Mouse (Mus musculus) thymus, postnatal 36 days (tissue): ENCODE data around the gene Htr5b.
A peak's percentile ranks its signal among the peaks of the same experiment; 100 is the strongest.

Source experiments
- DNase-seq, 2 experiments: peaks; one replicate each; pipeline ENCODE4 v3.0.0; 2022; ENCODE audit warnings: mixed read lengths in 2 of 2

Gene Htr5b

DNA sequence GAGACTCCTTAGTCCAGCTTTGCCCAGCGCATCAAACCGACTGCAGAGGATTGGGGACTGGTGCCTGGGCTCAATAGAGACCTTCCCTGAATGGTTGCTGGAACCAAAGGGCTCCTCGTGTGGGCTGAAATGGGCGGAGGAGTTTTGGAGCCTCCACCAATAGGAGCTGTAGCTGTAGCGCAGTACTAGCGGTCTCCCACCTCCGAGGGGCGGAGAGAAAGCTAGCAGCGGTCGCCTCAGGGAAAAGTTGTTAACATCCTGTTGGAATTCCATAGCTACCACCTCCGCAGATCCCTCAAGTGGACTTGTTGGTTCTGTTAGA, at the start of gene Htr5b:
Gene Htr5b, minus strand, starts transcription at position 67 of the 322 bp plus-strand sequence.
- no peak for DNase-seq

DNA sequence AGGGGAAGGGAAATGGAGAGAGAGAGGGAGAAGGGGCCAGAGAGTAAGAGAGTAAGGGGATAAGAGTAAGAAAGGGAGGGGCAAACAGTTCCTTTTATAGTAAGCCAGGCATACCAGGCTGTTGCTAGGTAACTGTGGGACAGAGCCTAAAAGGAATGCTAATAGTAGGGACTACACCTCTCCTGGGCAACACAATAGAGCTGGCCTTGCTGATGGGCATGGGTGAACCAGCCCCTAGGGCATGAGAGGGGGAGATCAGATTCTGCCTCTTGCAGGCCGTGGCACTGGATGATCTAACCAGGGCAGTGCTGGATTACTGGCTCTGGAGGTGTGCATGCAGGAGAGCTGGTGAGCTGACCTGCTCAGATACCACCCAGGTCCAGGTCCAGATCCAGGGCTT, 49.2 kb upstream of the Htr5b start:
- no peak for DNase-seq

DNA sequence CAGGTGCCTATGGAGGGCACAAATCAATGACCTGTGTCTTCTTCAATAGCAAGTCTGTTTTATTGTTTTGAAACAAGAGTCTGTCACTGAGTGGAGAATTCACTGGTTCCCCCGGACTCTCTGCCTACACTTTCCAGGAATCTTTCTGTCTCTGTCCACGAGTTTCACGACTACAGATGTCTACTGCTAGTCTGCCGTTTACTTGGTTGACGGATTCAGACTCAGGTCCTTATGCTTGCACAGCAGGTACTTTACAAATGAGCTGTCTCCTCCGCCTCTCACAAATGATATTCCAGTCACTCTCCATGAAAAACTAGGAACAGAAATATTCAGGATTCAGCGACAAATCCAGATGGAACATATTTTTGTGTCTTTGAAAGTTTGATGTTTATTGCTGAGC, 42.3 kb upstream of the Htr5b start:
- DNase-seq = no peak

DNA sequence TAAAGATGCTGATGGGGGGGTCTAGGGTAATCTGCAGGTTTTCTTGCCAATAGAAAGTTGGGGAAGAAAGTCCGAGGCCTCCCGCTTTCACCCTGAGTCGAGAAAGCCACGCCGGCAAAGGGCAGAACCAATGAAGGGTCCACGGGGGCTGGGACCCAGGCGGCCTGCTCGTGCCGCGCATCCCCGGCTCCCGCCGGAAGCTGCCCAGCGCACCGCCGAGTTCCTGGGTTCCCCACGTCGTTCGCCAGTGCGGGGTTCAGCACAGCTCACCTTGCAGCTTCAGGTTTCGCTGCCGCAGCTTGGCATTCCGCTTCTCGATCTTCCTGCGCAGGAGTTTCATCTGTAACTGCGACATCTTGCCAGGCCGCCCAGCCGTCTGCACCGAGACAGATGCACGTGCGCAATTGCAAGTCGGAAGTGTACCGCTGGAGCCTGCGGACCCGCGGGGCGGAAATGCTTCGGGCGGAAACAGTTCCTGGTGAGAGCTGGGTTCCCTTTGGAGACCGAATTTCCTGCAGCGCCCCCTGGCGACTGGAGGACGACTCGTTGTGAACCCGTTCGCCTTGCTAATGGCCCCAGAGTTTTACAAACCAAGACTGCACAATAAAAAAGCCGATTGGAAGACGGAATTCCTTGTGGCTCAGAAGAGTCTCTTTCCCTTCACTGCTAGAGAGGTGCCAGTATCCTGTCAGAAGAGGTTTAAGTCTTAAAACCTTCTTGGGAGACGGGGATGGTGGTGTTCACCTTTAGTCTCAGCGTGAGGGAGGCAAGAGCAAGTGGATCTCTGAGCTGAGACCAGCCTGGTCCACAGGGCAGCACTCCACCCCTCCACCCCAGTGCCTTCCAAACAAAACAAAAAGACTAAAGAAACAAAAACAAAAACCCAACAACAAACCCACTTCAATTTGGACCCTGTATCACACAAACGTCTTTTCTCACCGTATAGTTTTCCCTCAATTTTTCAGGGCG, 39.5 kb upstream of the Htr5b start, which contains the start of gene Ddx18:
Gene Ddx18, minus strand, starts transcription at position 469 of the 969 bp plus-strand sequence.
- peak; percentile 92 to 96 for DNase-seq

DNA sequence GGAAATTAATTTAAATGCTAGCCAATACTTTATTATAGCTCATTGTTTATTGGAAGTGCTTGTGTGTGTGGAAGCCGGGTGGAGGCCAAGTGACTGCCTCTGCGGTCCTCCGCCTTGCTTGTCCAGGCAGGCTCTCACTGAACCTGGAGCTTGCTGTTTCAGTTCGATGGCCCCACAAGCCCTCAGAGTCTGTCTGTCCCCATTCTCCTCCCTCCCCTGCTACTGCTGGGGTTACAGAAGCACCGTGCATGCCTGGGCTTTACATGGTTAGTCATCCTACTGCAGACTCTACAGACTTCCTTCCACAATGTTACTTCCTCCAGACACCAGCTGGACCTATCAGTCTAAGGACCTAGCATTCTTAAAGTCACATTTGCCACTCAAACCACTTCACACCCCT, 29.6 kb upstream of the Htr5b start:
- DNase-seq = no peak

DNA sequence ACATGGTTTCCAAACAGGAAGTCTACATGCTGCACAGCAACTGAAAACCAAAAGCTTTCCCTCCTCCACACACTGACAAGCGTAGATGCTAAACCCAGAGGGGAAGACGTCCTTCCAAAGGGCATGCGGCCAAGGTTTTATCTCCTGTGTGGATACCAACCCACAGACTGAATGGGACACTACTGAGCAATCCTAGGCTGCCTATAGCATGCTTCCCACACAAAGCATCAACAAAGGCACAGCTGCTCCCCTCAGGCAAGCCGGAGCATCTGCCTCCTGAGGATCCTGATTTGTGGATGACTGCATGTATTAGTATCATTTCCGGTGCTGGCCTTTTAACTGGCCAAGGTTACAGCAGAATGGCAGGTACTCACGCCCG, 23.2 kb upstream of the Htr5b start:
- no peak for DNase-seq

DNA sequence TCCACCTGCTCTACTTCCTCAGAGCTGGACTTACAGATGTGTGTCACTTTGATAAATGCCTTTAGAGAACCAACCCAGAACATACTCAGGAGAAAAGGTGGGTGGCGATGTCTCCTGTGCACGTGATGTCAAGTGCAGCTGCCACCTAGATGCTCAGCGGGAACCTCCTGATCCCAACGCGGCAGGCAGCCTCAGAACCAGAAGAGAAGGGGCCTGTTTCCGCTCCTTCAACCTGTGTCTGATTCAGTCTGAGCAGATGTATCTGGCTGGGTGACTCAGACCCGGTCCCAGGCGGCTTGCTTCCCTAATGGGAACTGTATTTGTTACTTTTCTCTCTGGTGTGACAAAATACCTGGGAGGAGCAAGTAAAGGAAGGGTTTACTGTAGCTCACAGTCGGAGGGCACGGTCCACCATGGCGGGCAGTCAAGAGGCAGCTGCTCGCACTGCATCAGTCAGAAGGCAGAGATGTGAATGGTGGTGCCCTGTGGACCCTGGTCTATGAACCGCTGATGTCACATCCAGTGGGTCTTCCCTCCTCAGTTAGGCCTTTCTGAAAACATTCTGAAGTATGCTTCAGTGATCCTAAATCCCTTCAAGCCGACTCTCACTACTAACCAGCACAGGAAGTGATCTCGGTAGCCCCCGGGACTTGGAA, 22.7 kb upstream of the Htr5b start:
- no peak for DNase-seq

DNA sequence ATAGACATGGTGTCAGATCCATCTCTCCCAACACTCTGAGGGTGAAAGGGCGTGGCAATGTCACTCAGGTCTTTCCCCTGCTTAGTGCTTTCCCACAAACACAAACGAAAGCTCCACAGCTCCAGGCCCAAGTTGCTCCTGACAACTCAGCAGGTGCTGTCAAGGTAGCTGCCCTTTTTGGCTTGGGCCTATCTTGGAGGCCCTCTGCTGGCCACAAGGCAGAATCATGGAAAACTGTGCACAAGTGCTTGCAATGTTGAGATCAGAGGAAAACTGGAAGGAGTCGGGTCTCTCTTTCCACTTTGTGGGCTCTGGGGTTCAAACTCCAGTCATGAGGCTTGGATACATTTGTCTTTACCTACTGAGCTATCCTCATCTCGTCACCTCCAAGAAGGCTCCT, 21.2 kb upstream of the Htr5b start:
- no peak for DNase-seq

DNA sequence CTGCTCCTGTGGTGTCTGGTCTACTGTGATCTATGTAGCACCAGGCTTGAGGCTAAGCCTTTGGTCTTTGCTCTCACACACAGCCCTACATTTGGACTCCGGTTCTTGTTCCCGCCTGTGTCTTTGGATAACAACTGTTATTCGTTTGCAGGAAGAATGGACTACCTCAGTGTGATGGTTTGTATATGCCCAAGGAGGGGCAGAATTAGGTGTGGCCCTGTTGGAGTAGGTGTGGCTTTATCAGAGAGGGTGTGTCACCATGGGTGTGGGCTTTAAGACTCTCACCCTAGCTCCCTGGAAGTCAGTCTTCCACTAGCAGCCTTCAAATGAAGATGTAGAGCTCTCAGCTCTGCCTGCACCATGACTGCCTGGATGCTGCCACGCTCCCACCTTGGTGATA, 20.4 kb upstream of the Htr5b start:
- no peak for DNase-seq

DNA sequence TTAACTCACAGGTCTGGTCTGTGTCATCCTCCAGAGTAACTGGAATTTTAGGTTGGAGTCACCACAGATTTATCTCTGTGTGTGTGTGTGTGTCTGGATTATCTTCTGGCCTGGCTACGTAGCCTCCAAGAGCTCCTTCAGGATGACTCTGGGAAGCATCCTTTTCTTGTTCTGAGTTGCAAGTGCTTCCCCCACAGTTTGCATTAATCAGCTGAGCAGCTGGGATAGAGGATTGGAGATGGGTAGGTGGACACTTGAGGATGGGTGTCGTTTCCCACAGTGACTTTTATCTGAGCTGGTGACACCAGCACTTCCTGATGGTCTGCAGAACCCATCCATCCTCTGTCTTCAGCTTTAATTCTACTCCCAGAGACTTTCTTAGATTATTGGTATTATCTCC, 18.6 kb upstream of the Htr5b start:
- DNase-seq = no peak

DNA sequence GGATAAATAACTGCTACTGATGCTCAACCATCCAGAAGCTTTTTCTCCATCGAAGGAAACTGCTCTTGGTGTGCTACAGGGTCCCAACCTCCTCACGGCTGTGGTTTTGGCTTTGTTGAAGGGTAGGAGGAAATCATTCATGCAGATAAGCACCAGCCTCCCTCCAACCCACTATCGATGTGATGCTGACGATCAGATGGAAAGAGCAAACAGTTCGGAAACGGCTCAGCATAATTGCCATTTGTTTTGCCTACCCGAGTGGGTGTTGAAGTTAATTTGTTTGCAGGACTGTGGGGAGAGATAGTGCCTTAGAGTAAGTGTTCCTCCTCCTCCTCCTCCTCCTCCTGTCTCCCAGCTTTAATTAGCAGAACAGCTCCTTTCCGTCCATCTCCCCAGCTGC, 12.1 kb upstream of the Htr5b start:
- no peak for DNase-seq

DNA sequence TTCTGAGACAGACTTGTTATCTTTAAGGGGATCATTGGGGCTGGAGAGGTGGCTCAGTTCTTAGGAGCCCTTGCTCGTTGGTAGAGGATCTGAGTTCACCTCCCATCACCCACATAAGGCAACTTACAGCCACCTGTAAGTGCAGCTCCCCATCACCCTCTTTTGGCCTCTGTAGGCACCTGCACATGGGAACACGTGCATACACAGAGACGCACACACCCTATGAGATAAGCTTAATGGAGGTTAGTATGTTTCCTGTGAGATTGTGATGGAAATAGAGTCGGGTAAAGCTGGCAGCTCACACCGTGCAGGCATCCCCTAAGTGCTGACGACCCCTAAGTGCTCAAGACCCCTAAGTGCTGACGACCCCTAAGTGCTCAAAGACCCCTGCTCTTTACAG, 3.2 kb upstream of the Htr5b start:
- no peak for DNase-seq

DNA sequence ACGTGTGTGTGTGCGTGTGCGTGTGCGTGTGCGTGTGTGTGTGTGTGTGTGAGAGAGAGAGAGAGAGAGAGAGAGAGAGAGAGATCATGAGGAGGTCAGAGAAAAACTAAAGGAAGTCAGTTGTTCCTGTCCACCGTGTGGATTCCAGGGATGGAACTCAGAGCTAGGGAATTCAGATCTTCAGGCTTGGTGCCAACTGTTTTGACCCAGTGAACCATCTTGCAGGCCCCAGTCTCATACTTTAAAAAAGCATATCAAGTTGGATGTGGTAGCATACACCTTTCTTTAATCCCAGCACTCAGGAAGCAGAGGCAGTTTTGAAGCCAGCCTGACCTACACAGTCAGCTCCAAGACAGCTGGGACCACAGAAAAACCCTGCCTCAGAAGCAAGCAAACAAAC, 1.0 kb upstream of the Htr5b start:
- no peak for DNase-seq

DNA sequence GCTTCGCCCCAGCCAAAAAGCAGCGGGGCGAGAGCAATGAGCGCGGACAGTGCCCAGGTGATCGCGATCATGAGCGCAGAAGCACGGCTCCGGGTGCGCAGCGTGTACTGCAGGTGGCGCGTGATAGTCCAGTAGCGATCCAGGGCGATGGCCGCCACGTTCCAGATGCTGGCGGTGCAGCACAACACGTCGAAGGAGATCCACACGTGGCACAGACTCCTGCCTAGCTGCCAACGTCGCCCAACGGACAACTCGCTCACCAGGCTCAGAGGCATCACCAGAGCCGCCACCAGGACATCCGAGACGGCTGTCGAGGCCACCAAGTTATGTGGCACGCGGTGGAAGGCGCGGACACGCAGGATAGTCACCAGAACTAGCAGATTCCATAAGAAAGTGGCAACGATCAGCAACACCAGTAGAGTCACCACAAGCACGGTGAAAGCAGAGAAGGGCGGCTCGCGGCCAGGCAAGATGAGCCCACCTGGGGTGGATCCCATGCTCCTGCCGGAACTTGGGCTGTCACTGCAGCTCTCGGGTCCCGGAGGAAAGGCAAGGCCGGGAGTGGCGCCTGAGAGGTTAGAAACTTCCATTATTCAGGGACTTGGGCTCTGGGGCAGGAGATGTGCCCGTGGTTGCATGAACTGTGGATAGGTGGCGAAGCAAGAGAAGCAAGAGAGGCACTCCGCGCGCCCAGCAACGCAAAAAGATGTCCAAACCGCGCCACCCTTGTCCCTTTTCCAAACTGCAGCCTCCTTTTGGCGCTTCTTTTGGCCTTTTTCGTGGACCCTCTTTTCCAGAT, 466 bp downstream of the Htr5b start:
- DNase-seq = no peak

DNA sequence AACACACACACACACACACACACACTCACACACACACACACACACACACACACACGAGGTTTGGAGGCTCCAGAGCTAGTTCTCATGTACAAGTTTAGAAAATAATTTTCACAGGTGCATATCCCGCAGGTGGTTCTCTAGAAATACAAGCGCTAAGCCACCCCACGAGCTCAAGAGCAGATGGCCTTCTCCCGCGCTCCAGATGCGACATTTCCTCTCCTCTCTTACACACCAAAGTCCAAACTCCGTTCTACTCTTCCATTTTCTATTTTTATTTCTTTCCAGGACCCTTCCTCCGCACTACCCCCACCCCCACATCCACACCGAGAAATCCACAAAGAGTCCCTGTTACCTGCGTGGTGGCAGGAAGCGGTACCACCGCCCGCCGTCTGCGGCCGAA, 1.2 kb downstream of the Htr5b start:
- no peak for DNase-seq

DNA sequence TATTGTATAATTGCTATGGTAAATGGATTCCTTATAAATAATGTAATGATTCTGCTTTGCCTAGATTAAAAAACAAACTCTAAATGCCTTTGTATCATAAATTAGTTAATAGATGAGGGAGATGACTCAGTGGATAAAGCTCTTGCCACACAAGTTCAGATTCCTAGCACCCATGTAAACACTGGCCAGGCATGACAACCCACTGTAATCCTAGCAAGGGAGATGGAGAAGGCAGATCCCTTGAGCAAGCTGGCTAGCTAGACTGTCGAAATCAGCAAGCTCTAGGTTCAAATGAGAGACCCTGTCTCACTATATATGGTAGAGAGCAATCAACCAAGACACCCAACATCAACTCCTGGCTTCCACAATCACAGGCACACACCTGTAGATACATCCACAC, 9.7 kb downstream of the Htr5b start:
- no peak for DNase-seq

DNA sequence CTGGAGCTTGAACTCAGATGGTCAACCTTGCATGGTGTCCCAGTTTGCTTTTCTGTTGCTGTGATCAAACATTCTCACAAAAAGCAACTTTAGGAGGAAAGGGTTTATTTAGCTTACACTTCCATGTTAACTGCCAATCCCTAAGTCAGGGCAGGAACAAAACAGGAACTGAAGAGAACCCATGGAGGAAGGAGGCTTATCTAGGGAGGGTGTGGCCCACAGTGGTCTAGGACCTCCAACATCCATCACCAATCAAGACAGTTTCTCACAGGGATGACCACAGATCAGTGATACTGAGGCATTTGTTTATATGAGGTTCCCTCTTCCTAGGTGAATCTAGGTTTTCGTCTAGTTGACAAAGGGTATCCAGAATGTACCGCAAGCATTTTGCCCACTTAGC, 16.3 kb downstream of the Htr5b start:
- DNase-seq = no peak

DNA sequence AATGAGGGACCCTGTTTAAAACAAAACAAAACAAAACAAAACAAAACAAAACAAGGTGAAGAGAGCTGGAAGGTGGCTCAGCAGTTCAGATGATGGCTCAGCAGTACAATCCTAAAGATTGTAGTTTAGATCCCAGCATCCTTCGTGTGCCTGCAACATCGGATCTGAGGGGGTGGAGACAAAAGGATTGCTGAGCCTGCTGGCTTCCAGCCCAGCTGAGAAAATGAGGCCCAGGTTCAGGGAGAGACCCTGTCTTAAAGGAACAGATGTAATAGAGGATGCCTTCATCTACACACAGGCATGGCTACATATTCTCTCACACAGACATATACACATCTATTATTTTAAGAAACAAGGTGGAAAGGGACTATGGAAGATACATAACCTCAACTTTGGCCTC, 17.1 kb downstream of the Htr5b start:
- DNase-seq = no peak

DNA sequence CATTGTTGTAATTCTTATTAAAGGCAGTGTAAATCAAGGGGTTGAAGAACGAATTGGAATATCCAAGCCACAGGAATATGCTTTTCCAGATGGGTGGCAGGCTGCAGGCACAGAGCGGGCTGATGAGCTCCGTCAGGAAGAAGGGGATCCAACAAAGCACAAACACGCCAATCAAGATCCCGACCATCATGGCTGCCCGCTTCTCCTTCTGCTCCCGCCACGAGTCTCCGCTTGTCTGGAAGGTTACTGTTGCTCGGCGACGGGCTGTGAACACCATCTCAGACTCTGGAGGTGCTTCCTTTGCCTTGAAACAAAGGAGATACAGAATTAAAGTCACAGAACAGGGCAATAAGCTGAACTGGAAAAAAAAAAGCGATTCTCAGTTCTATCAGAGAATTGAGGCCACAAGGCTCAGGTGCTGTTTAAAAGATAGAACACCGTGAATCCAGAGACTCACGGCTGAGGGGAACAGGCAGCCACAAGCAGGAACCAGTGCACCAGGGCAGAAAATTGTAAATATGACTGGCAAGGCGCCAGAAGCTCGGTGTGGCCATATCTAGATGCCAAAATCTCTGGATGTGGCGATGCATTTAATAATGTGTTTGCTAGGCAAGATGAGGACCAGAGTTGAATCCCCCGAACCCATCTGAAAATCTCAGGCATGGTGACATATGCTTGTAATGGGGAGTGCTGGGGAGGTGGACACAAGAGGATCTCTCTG, 17.7 kb downstream of the Htr5b start:
- DNase-seq = no peak

DNA sequence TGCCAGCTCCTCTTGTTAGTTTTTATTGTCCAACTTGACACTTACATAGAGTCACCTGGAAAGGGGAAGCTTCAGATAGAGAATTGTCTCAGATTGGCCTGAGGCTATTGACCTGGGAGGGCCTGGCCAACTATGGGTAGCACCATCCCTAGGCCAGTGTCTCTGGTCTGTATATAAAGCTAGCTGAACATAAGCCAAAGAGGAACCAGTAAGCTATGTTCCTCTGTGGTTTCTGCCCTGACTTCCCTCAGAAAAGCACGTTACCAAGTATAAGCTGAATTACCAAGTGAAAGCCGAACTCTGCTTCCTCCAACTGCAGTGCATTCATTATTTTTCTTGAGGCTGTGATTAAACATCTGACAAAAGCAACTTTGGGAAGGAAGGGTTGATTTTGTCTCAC, 19.5 kb downstream of the Htr5b start:
- no peak for DNase-seq

DNA sequence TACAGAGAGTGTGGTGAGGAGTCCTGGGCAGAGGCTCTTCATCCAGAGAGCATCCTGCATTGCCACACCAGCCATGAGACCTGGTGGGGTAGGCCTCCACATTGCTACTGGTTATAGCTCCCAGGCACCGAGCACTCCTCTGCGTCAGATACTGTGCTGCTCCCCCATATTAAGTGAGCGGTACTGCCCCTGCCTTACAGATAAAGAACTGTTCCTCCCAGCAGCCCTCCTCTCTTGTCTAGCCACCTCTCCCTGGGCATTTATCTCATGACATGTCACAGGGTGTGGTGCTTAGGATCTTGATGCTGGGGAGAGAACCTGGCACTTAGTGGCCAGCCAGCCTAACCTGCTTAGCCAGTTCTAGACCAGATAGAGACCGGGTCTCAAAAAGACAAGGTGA, 31.2 kb downstream of the Htr5b start:
- no peak for DNase-seq

DNA sequence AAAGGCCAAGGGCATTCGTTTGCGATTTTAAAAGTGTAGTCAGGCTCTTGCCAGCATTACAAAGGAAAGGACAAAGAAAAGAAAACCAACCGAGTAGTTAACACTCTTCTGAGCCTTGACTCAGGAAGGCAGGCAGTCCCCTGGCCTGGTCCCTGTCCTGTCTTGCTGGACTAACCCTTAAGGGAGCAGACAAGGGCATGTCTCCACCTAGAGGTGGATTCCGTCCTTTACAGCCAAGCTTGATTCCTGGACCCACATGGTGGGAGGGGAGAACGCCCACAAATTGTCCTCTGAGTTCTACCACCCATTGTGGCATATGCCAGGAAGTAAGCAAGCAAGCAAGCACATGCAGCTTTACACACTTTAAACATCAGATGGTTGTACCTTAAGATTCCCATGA, 38.0 kb downstream of the Htr5b start:
- DNase-seq = peak; percentile 54 to 58

DNA sequence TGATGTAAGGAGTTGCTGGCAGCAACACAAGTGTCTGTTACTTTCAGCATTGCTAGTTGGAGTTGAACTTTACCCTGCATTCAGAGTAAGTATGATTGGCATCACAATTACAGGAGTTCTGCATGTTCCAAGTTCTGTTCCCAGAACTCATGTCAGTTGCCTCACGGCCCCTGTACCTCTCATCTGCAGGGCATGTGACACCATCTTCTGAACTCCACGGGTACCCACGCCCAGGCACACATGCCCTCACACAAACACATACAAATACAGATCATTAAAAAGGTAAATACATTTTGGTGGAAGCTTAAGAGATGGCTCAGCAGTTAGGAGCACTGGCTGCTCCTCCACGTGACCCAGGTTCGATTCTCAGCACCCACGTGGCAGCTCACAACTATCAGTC, 41.5 kb downstream of the Htr5b start:
- no peak for DNase-seq
